ENCODE assay signal across 8 mouse cellular contexts in genomic region chr2:60552902-60553682, GRCm38 (mm10). TPM values are rescaled to one million over a fixed set of nuclear protein-coding genes. Genes with fewer than 3 reads are reported as not detected.
DNase-seq lines count a peak whose midpoint lies in the region; ATAC-seq lines count a peak whose summit lies in the region.

Gene Pla2r1, minus strand, starts transcription at chr2:60553308.

- H3K4me3 ChIP-seq in forebrain, embryonic 15.5 days: peak within 1 kb of the TSS; percentile 33
- peak within 1 kb of the TSS; percentile 43 for H3K4me3 ChIP-seq in limb, embryonic 12.5 days (replicated peaks)
- H3K4me3 ChIP-seq in midbrain, embryonic 11.5 days (ENCODE audit: low read depth, low read length): peak within 1 kb of the TSS; percentile 41

- H3K9ac ChIP-seq in forebrain, embryonic 15.5 days (replicated peaks): peak within 1 kb of the TSS; percentile 10; the same call in 1 of the 2 replicates
- peak within 1 kb of the TSS; percentile 44 for H3K9ac ChIP-seq in limb, embryonic 12.5 days (replicated peaks)
- peak within 1 kb of the TSS; percentile 54 for H3K9ac ChIP-seq in midbrain, embryonic 11.5 days (ENCODE audit: low read length)

- 4% methylated on average over 33 of the region's 33 CpGs for WGBS in forebrain, embryonic 15.5 days
- 3% methylated on average over 33 of the region's 33 CpGs for WGBS in limb, embryonic 12.5 days
- 2% methylated on average over 33 of the region's 33 CpGs for WGBS in midbrain, embryonic 11.5 days

- no peaks in the 10 kb centered on the region for H3K9me3 ChIP-seq in forebrain, embryonic 15.5 days
- H3K9me3 ChIP-seq in limb, embryonic 12.5 days: no peaks in the 10 kb centered on the region
- H3K9me3 ChIP-seq in midbrain, embryonic 11.5 days (ENCODE audit: control insufficient read depth, low read length): no peaks in the 10 kb centered on the region

- H3K4me2 ChIP-seq in forebrain, embryonic 15.5 days (replicated peaks): peak within 1 kb of the TSS; percentile 56
- peak within 1 kb of the TSS; percentile 75 for H3K4me2 ChIP-seq in limb, embryonic 12.5 days
- peak within 1 kb of the TSS; percentile 82 for H3K4me2 ChIP-seq in midbrain, embryonic 11.5 days

- H3K36me3 ChIP-seq in forebrain, embryonic 15.5 days: no peaks in the 10 kb centered on the region
- no peaks in the 10 kb centered on the region for H3K36me3 ChIP-seq in limb, embryonic 12.5 days
- no peaks in the 10 kb centered on the region for H3K36me3 ChIP-seq in midbrain, embryonic 11.5 days (ENCODE audit: control insufficient read depth, insufficient read depth, low read length)

- ATAC-seq in forebrain, embryonic 15.5 days (replicated peaks): peak; percentile 53
- ATAC-seq in hematopoietic stem cell, adult 5-6 weeks (replicated peaks in 1 of 2; ENCODE audit: insufficient read depth in 1 of 2, low FRiP score in 2 of 2, low TSS enrichment in 1 of 2, low read depth in 1 of 2, poor library complexity in 2 of 2, severe bottlenecking in 2 of 2): peak; percentile 65 to 81; a peak in 3 of 4 replicates
- peak; percentile 65; the same call in 1 of the 2 replicates for ATAC-seq in limb, embryonic 12.5 days (ENCODE audit: insufficient number of reproducible peaks, insufficient read depth, low FRiP score, low TSS enrichment, low read depth)
- peak; percentile 79 for ATAC-seq in midbrain, embryonic 11.5 days (ENCODE audit: low FRiP score)
- ATAC-seq in monocyte, adult 5-6 weeks (replicated peaks; ENCODE audit: insufficient number of reproducible peaks, low FRiP score, low TSS enrichment, poor library complexity, severe bottlenecking): no peak

- peaks cover 9% of the 10 kb centered on the region for H3K4me1 ChIP-seq in forebrain, embryonic 15.5 days
- H3K4me1 ChIP-seq in limb, embryonic 12.5 days (replicated peaks): peaks cover 10% of the 10 kb centered on the region
- peaks cover 7% of the 10 kb centered on the region for H3K4me1 ChIP-seq in midbrain, embryonic 11.5 days (ENCODE audit: control insufficient read depth, insufficient read depth, low read length)

- no peak within 1 kb of the TSS for H3K27ac ChIP-seq in forebrain, embryonic 15.5 days (replicated peaks)
- H3K27ac ChIP-seq in limb, embryonic 12.5 days: no peak within 1 kb of the TSS
- no peak within 1 kb of the TSS for H3K27ac ChIP-seq in midbrain, embryonic 11.5 days (ENCODE audit: low read depth, low read length)

- peaks cover 5% of the 10 kb centered on the region; the same call in 1 of the 2 replicates for H3K27me3 ChIP-seq in forebrain, embryonic 15.5 days
- H3K27me3 ChIP-seq in limb, embryonic 12.5 days: peaks cover 25% of the 10 kb centered on the region
- H3K27me3 ChIP-seq in midbrain, embryonic 11.5 days (ENCODE audit: control insufficient read depth, insufficient read depth, low read length): no peaks in the 10 kb centered on the region; the same call in 1 of the 2 replicates

- DNase-seq in R1 (ENCODE audit: low read depth, low spot score): peak; percentile 83
- peak; percentile 33 for DNase-seq in c-Kit-positive CD71-negative TER-119-negative erythroid progenitor cells, embryonic 14.5 days (ENCODE audit: low read depth)
- peak; percentile 95 for DNase-seq in midbrain, embryonic 11.5 days (ENCODE audit: low spot score, missing footprints)
- peak; percentile 25 for DNase-seq in testis, postnatal 14 days (ENCODE audit: low spot score)

RNA-seq across cellular contexts. Expression of gene Pla2r1, which starts in this region (rescaled TPM):
- polyA plus RNA-seq in forebrain, embryonic 15.5 days (2015; fragmentation: Nextera tagmentation; extraction: Ambion mirVana): 0.14 and 0.25 TPM in 2 replicates
- 0.31 TPM in 1 of 2 replicates, not detected in the other for total RNA-seq in hematopoietic stem cell, adult 5-6 weeks (2017)
- 1.2 and 1.9 TPM in 2 replicates for polyA plus RNA-seq in limb, embryonic 12.5 days (2016; fragmentation: Nextera tagmentation; extraction: Ambion mirVana)
- polyA plus RNA-seq in midbrain, embryonic 11.5 days (2014; fragmentation: Nextera tagmentation; extraction: Ambion mirVana): 0.36 and 0.66 TPM in 2 replicates
- not detected in 3 replicates for total RNA-seq in monocyte, adult 5-6 weeks (2017)

Comparison
In these comparisons a context has a peak if more than half of its experiments do, and no peak if none do; other contexts are left out.
1. Peak in ATAC-seq, H3K4me3 ChIP-seq, H3K9ac ChIP-seq and H3K4me2 ChIP-seq in forebrain, embryonic 15.5 days; RNA of the gene not detected or under 1 TPM.
2. Peak in ATAC-seq in hematopoietic stem cell, adult 5-6 weeks; RNA of the gene not detected or under 1 TPM.
3. Peak in DNase-seq, ATAC-seq, H3K4me3 ChIP-seq, H3K9ac ChIP-seq and H3K4me2 ChIP-seq in midbrain, embryonic 11.5 days; RNA of the gene not detected or under 1 TPM.
4. DNase-seq: peak in every context shown above with its lines; median percentile 95 in midbrain, embryonic 11.5 days; 83 in R1; 33 in c-Kit-positive CD71-negative TER-119-negative erythroid progenitor cells, embryonic 14.5 days; 25 in testis, postnatal 14 days.